Mouse (Mus musculus) forebrain, embryonic 11.5 days (tissue): ENCODE measurements around the gene Etnk2. TPM values are rescaled to one million over a fixed set of nuclear protein-coding genes. Genes with fewer than 3 reads are reported as not detected.

ENCODE experiments used
- ATAC-seq: fragments of 200-750 bp; cut with Nextera tagmentation; replicated peaks from 2 replicates; pipeline ENCODE4 v1.8.0; 2017; ENCODE audit warnings: moderate TSS enrichment; ENCODE audit not compliant: low FRiP score
- DNase-seq: peaks from one replicate; pipeline ENCODE4 v3.0.0-alpha.2; 2017; ENCODE audit warnings: low spot score
- H3K27ac ChIP-seq: fragments of 300-500 bp; sonication (generic); 2 replicates; pipeline ENCODE4 v1.5.1; 2014; ENCODE audit warnings: low read depth, low read length
- H3K27me3 ChIP-seq: fragments of 300-500 bp; sonication (generic); 2 replicates; pipeline ENCODE4 v1.6.1; 2014; ENCODE audit warnings: mild to moderate bottlenecking, low read length, mixed read lengths; ENCODE audit not compliant: control insufficient read depth, insufficient read depth
- H3K36me3 ChIP-seq: fragments of 300-500 bp; sonication (generic); 2 replicates; pipeline ENCODE4 v1.6.1; 2014; ENCODE audit warnings: mild to moderate bottlenecking, low read length, moderate library complexity, mixed read lengths; ENCODE audit not compliant: control insufficient read depth, insufficient read depth
- H3K4me1 ChIP-seq: fragments of 300-500 bp; sonication (generic); replicated peaks from 2 replicates; pipeline ENCODE4 v1.6.1; 2014; ENCODE audit warnings: low read length, mixed read lengths; ENCODE audit not compliant: control insufficient read depth, insufficient read depth
- H3K4me2 ChIP-seq: fragments of 300-500 bp; sonication (generic); 2 replicates; pipeline ENCODE4 v1.6.1; 2014; ENCODE audit warnings: low read depth, mild to moderate bottlenecking, low read length, moderate library complexity, mixed read lengths; ENCODE audit not compliant: severe bottlenecking
- H3K4me3 ChIP-seq: fragments of 300-500 bp; sonication (generic); 2 replicates; pipeline ENCODE4 v1.5.1; 2014; ENCODE audit warnings: low read depth, low read length
- H3K9ac ChIP-seq: fragments of 300-500 bp; sonication (generic); 2 replicates; pipeline ENCODE4 v1.6.1; 2014; ENCODE audit warnings: low read length
- H3K9me3 ChIP-seq: fragments of 300-500 bp; sonication (generic); 2 replicates; pipeline ENCODE4 v1.6.1; 2016; ENCODE audit warnings: low read length, mixed read lengths; ENCODE audit not compliant: control insufficient read depth
- WGBS: fragments of 180-500 bp; shearing (Covaris S2); extraction: QIAGEN DNeasy Blood & Tissue Kit; methylation state at CpG from one replicate; pipeline ENCODE4 v1.1.7; 2014; 5-methylcytosine and 5-hydroxymethylcytosine counted together
- polyA plus RNA-seq: library from polyadenylated mRNA; unstranded; fragments of >200 nt; fragmentation: Nextera tagmentation; extraction: Ambion mirVana; gene quantifications from 2 replicates; pipeline ENCODE4 v1.2.1, GENCODE M21; 2014

Etnk2 gene
- 1.8 and 2.7 TPM in 2 replicates for polyA plus RNA-seq

DNA sequence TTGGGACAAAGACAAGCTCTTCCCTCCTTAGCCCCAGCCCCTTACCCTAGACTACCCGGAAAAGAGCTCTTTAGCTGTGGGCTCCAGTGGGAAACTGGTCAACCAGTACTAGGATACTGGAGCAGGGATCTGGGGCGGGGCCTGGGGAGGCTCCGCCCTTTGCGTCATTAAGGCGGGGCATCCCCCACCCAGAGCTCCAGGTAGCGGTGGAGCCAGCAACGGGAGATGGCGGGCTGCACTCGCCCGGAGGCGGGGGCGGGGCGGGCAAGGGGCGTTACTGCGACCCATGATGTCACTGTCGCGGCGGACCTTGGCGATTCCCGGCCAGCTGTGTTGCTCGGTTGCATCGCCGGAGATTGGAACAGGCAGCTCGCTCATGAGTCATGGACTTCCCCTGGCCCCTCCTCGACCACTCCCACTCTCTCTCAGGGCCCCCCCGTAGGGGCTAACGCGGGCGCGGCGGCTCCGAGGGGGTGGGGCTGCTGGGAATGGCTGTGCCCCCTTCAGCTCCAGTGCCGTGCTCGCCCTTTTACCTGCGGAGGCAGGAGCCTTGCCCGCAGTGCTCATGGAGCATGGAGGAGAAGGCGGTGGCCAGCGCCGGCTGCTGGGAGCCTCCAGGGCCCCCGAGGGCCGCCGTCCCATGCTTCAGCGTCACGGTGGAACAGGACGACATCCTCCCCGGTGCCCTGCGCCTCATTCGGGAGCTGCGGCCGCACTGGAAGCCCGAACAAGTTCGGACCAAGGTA lies at the start of gene Etnk2:
Gene Etnk2 (plus strand): TSS at position 297 of the 746 bp plus-strand sequence.
- ATAC-seq (peak; percentile 74), DNase-seq (peak; percentile 90)
- peak within 1 kb of the TSS; percentile 97 for H3K4me2 ChIP-seq
- no peak within 1 kb of the TSS for H3K27ac ChIP-seq
- H3K4me1 ChIP-seq: peaks cover 14% of the 10 kb centered on the region
- H3K4me3 ChIP-seq: peak within 1 kb of the TSS; percentile 62
- H3K27me3 ChIP-seq: peaks cover 21% of the 10 kb centered on the region
- under 1% methylated on average over 51 of the region's 52 CpGs for WGBS
- no peaks in the 10 kb centered on the region for H3K36me3 ChIP-seq
- H3K9ac ChIP-seq: peak within 1 kb of the TSS; percentile 63
- no peaks in the 10 kb centered on the region for H3K9me3 ChIP-seq

DNA sequence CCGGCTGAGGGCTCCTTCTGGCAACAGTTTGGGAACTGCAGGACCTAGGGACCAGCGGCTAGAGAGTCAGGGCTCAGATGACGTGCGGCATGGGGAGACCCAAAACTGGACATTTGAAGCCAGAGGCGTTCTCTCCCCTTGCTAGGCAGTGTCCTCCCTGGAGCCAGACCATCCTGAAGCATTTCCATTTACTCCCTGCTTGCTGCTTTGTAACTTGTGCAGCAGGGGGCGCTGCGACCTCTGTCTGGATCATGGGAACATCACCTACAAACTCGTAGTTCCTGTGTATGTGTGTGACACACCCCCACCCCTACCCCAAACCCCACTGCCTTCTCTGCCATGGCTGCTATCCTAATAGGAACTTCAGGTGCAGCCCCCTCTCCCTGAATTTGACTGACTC lies 49.0 kb upstream of the Etnk2 start:
- no peak for ATAC-seq
- Histone ChIP-seq H3K4me2 (no peak overlapping the region), H3K27me3 (no peaks in the 10 kb centered on the region), H3K9ac (no peak overlapping the region), H3K36me3 (no peaks in the 10 kb centered on the region), H3K4me1 (peaks cover 1% of the 10 kb centered on the region; the same call in 1 of the 2 replicates), H3K4me3 (no peak overlapping the region), H3K27ac (no peak overlapping the region), H3K9me3 (no peaks in the 10 kb centered on the region)
- DNase-seq: peak; percentile 79
- 23% methylated on average over 8 of the region's 8 CpGs for WGBS

GRCm38 (mm10) chr1:133315775-133316174 lies 47.6 kb upstream of the Etnk2 start:
- Histone ChIP-seq H3K27me3 (no peaks in the 10 kb centered on the region), H3K27ac (no peak overlapping the region), H3K4me3 (no peak overlapping the region), H3K9me3 (no peaks in the 10 kb centered on the region), H3K36me3 (no peaks in the 10 kb centered on the region), H3K9ac (no peak overlapping the region), H3K4me2 (no peak overlapping the region), H3K4me1 (peaks cover 1% of the 10 kb centered on the region; the same call in 1 of the 2 replicates)
- DNase-seq (no peak), ATAC-seq (no peak)
- 80% methylated on average over 6 of the region's 6 CpGs for WGBS

DNA sequence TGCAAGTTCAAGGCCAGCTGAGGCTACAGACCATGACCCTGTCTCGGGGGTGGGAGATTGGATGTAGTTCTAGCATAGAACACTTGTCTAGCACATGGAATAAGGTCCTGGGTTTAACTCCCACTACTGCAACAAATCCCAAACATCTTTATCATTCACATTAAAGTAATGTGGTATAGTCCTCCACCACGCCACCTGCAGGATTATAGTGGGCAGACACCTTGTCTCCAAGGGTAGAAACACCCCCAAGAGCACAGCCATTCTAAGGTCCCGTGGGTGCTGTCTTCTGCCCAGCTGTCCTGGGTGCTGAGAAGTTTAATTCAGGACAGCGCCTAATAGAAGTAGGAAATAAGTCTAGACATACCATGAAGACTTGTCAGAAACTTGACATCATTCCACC lies 46.8 kb upstream of the Etnk2 start:
- WGBS: 83% methylated on average over 4 of the region's 4 CpGs
- DNase-seq (no peak), ATAC-seq (no peak)
- H3K27me3 ChIP-seq: no peaks in the 10 kb centered on the region
- H3K4me1 ChIP-seq: peaks cover 1% of the 10 kb centered on the region; the same call in 1 of the 2 replicates
- H3K9me3 ChIP-seq: no peaks in the 10 kb centered on the region
- no peak overlapping the region for H3K9ac ChIP-seq
- H3K4me2 ChIP-seq: no peak overlapping the region
- H3K4me3 ChIP-seq: no peak overlapping the region
- H3K36me3 ChIP-seq: no peaks in the 10 kb centered on the region
- H3K27ac ChIP-seq: no peak overlapping the region

DNA sequence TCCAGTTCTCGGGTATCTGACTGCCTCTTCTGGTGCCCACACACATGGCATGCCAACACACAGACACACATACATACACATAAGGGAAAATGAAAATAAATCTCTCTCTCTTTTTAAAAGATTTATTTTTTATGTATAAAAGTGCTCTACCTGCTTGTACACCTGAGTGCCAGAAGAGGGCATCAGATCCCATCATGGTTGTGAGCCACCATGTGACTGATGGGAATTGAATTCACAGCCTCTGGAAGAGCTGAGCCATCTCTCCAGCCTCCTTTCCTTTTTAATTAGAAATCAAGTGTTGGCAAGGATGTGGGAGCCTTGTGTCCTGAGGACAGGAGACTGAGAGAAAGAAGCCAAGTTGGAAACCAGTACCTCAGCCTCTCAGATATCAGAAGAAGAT lies 46.2 kb upstream of the Etnk2 start:
- no peaks in the 10 kb centered on the region for H3K36me3 ChIP-seq
- 92% methylated on average over 1 of the region's 1 CpGs for WGBS
- no peak for DNase-seq
- no peaks in the 10 kb centered on the region for H3K27me3 ChIP-seq
- no peak overlapping the region for H3K27ac ChIP-seq
- no peak overlapping the region for H3K4me3 ChIP-seq
- H3K4me2 ChIP-seq: no peak overlapping the region
- peaks cover 1% of the 10 kb centered on the region; the same call in 1 of the 2 replicates for H3K4me1 ChIP-seq
- no peaks in the 10 kb centered on the region for H3K9me3 ChIP-seq
- H3K9ac ChIP-seq: no peak overlapping the region
- ATAC-seq: no peak

DNA sequence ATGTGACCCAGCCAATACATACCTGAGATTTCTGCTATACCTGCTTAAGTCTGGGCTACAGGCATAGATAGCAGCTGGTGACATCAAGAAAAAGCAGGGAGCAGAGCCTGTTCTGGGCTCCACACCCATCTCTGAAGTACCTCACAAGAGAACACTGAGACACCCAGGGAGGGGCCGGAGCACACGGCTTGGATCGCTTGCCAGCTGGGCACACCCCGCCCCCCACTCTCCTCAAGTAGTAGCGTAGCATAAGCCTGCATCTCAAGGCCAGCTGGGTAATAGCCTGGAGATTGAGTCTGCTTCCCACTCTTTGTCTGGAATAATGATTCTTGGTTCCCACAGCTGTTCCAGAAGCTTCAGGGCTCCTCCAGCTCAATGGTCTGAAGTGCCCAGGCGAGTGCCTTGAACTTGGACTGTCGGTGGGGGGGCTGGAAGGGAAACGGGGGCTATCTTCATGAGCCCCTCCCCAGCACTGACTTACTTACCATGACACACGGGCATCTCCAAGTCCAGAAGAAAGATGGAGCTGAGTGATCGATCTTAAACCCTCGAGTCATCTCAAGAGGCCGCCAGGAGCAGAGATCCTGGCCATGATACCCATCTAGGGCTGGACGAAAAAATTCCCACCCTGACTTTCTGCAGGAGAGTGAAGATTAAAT lies 42.0 kb upstream of the Etnk2 start, which contains the start of gene Kiss1:
Gene Kiss1 (plus strand): TSS at position 609 of the 659 bp plus-strand sequence.
- no peak within 1 kb of the TSS for H3K4me2 ChIP-seq
- H3K4me1 ChIP-seq: 0 out of 2 replicates have a peak, but pooled peaks cover 3% of the 10 kb centered on the region
- DNase-seq (no peak), ATAC-seq (no peak)
- H3K27me3 ChIP-seq: no peaks in the 10 kb centered on the region
- no peaks in the 10 kb centered on the region for H3K36me3 ChIP-seq
- no peak within 1 kb of the TSS for H3K27ac ChIP-seq
- no peak within 1 kb of the TSS for H3K9ac ChIP-seq
- no peaks in the 10 kb centered on the region for H3K9me3 ChIP-seq
- no peak within 1 kb of the TSS for H3K4me3 ChIP-seq
- WGBS: 84% methylated on average over 13 of the region's 13 CpGs

DNA sequence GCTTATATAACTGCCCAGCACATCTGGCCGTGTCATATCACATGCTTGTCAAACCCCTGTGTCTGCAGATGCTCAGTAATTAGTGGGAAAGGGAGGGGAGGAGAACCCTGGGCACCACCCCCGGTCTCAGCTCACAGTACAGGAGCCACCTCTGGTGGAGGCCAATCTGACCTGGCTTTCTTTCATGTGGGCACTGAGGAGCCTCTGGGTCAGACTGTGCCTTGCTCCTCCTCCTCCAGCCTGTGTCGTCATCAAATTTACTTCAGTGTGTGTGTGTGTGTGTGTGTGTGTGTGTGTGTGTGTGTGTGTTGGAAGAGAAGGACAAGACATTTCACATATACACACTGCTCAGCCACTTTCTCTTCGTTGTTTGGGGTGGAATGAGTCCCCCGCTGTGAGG lies 40.0 kb upstream of the Etnk2 start:
- Histone ChIP-seq H3K36me3 (no peaks in the 10 kb centered on the region), H3K4me3 (no peak overlapping the region), H3K9me3 (no peaks in the 10 kb centered on the region), H3K4me2 (no peak overlapping the region), H3K27me3 (no peaks in the 10 kb centered on the region; the same call in 1 of the 2 replicates), H3K4me1 (peaks cover 3% of the 10 kb centered on the region; the same call in 1 of the 2 replicates), H3K27ac (no peak overlapping the region), H3K9ac (no peak overlapping the region)
- no peak for DNase-seq
- no peak for ATAC-seq
- WGBS: 57% methylated on average over 5 of the region's 5 CpGs

DNA sequence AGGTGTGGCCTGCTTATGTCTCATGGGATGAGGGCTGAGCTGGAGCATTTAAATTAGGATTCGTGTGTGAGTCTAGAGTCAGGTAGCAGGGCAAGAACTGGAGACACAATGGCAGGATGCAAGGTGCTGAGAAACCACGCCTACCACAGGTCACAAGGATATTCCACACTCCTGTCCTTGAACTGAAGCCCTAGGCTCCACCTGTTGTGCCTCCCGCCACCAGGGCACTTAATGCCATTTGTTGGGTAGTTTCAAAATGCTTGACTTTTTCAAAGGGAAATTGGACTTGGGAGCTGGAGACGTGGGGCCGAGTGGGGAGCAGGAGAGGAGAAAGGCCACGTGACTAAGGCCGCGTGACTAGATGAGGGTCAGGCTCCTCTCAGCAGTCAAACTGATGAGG lies 37.4 kb upstream of the Etnk2 start:
- H3K9me3 ChIP-seq: no peaks in the 10 kb centered on the region
- WGBS: 89% methylated on average over 8 of the region's 8 CpGs
- no peak overlapping the region for H3K4me2 ChIP-seq

More for the DNA sequence above, 37.4 kb upstream of the Etnk2 start:
- H3K4me1 ChIP-seq: peaks cover 13% of the 10 kb centered on the region
- no peaks in the 10 kb centered on the region for H3K36me3 ChIP-seq
- ATAC-seq (no peak), DNase-seq (no peak)
- no peak overlapping the region for H3K27ac ChIP-seq
- H3K9ac ChIP-seq: no peak overlapping the region
- no peak overlapping the region for H3K4me3 ChIP-seq
- H3K27me3 ChIP-seq: peaks cover 2% of the 10 kb centered on the region; the same call in 1 of the 2 replicates
